In the genomic region with DNA sequence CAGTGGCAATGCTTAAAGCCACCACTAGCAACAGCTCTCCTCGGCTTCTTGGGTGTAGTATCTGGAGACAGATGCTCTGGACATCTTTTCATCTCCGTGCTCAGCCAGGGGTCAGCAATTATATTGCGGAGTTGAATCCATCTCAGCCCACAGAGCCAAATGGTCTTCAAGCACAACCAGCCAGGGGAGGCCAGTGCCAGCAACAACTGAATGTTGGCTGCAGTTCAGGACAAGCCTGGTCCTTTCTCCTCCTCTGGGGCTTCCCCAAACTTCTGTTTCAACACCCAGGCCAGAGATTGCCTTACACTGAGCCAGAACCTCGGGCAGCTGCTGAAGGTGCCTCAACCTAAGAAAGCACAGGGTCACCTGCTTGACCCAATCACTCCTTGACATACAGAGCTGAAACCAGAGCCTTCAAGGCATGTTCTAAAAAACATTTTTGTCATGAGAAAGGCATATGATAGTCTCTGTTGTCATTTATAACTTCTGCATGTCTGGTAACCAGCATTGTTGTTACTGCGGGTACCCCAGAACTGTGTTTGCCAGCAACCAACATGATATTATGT, we compare ENCODE assay signal across 9 mouse cellular contexts.
DNase-seq lines count a peak whose midpoint lies in the region; ATAC-seq lines count a peak whose summit lies in the region.
"Had no signal": no experiment of that assay in that cellular context is flagged by ENCODE, and none has a peak within 500 bp of the region (broad histone marks: within the 10 kb centered on the region; RNA-seq: fewer than 3 reads in every experiment).

No protein-coding gene starts in this region.

- intact Hi-C loops in heart, postnatal 25 days (cut with DNase I): no loop called here

- no peak for ATAC-seq in megakaryocyte, adult 5-6 weeks (ENCODE audit: poor library complexity, severe bottlenecking)
- ATAC-seq in granulocyte monocyte progenitor cell, adult 5-6 weeks (replicated peaks; ENCODE audit: poor library complexity, severe bottlenecking): no peak

- peak; percentile 15 for DNase-seq in heart, adult 8-10 months (ENCODE audit: low spot score)
- no peak for DNase-seq in heart, postnatal 25 days (ENCODE audit: low spot score)
- DNase-seq in right cerebral cortex, postnatal 10 days (ENCODE audit: low spot score in 2 of 2): peak; percentile 43 to 53
- no peak for DNase-seq in right cerebral cortex, postnatal 14 days
- DNase-seq in adrenal gland, postnatal 36 days: peak; percentile 5 to 56
- peak; percentile 31 to 66 for DNase-seq in lung, postnatal 4 days
- DNase-seq: cerebellum, adult 8-10 months had no signal

Comparison
In these comparisons a context has a peak if more than half of its experiments do, and no peak if none do; other contexts are left out.
1. DNase-seq: peak in heart, adult 8-10 months (single experiment), right cerebral cortex, postnatal 10 days (2 of 2), adrenal gland, postnatal 36 days (2 of 2) and lung, postnatal 4 days (2 of 2); none in heart, postnatal 25 days (single experiment) and right cerebral cortex, postnatal 14 days (single experiment).